Mouse (Mus musculus): Measurements from ENCODE around the gene Iqschfp.

Gene Iqschfp

DNA sequence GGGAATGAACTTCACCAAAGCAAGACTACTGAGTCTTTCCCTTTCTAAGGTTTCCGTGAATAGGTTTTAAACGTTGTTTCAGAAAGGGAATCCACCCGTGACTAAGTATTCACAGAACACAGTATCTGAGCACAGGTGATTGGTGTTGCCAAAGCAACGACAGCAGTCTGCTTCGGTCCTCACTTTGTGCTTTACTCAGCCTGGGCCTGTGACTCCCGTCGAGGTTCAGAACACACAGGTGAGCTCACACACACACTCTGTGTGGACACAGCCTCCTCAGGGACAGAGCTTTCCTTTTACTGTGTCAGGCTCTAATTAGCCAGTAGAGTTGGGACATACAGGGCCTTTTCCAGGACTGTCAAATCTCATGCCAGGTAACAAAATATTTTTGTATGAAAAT is 542.4 kb downstream of the Iqschfp start:
- DNase-seq (ENCODE audit: low spot score), result no peak

GRCm38 (mm10) chr3:68434897-68435296 is 542.9 kb downstream of the Iqschfp start:
- DNase-seq (ENCODE audit: low spot score), result no peak

- no peak for DNase-seq (ENCODE audit: low spot score)
These were observed 556.4 kb downstream of the Iqschfp start for GRCm38 (mm10) chr3:68448480-68448879.

DNA sequence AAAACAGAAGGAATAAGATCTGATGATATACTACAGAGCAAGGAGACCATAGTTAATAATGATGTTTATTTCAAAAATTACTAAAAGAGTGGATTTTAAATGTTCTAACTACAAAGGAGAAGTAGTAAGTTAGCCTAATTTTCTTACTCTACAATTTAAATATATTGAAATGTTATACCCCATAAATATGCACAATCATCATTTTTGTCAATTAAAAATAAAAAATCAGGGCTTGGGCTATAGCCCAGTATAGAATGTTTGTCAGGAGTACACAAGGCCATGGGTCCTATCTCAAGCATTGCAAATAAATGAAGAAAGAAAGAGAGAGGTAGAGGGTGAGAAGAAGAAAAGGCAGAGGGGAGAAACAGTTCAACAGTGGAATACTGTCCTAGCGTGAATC is 559.6 kb downstream of the Iqschfp start:
- DNase-seq (ENCODE audit: low spot score), result no peak

DNA sequence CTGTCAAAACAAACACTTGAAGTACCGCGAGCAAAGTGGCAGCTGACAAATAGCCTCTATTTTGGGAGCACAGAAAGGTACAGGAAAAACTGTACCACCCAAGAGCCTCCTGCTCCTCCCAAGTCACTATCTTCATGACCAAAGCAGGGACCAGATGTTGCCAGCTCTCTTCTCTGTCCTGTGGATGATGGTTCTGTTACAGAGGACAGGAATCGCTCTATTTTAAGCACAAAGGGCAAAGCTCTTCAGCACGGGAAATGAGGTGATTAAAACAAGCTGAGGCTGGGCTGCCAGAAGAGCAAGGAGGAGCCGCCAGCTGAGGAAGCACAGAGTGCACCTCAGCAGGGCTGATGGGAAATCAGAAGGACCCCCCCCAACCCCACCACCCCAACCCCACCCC is 561.2 kb downstream of the Iqschfp start:
- DNase-seq (ENCODE audit: low spot score), result no peak

DNA sequence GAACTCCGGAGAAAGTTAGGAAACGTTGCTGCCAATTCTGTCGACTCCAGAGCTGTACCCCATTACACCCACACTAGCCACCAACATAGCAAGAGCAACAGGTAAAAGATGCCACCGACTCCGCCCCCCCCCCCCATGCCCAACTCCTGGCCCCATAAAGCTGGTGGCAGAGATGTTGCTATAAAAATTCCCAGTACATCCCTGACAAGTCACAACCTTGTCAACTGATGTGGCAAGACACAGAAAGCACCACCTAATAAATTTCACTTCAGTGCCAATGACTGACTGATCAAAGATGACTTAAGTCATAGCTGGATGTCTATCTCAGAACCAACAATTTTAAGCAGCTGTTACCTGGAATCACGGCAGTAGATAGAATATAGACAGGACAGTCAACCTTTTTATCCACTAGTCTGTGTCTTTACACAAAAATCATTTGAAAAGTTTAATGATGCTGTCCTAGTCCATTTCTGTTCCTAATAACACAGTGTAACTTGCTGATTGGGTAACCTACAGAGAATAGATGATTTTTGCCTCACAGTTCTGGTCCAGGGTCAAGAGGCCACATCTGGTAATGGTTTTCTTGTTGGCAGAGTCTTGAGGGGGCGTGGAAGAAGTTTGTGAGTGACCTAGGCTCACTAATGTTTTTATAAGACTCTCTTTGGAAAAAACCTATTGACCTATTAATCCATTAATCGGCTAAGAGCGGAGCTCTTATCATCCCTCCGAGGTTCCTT is 561.9 kb downstream of the Iqschfp start:
- no peak for DNase-seq (ENCODE audit: low spot score)

DNA sequence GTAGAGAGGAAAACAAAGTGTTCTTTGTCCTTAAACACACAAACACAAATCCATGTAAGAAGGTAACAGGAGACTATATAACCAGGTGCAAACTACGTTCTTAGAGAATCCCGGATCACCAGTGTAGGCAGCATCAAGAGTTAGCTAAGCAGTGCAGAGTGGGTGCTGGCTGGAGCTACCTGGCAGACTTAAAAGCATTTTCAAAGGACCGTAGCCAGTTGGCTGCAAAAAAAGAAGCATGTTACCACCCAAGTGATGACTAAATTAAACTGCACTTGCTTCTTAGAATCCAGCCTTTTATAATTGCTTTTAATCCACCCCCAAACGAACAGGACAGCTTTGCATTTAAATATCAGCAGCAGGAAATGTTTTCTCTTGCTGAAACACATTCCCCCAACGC is 574.6 kb downstream of the Iqschfp start:
- DNase-seq (ENCODE audit: low spot score), result peak; percentile 22

DNA sequence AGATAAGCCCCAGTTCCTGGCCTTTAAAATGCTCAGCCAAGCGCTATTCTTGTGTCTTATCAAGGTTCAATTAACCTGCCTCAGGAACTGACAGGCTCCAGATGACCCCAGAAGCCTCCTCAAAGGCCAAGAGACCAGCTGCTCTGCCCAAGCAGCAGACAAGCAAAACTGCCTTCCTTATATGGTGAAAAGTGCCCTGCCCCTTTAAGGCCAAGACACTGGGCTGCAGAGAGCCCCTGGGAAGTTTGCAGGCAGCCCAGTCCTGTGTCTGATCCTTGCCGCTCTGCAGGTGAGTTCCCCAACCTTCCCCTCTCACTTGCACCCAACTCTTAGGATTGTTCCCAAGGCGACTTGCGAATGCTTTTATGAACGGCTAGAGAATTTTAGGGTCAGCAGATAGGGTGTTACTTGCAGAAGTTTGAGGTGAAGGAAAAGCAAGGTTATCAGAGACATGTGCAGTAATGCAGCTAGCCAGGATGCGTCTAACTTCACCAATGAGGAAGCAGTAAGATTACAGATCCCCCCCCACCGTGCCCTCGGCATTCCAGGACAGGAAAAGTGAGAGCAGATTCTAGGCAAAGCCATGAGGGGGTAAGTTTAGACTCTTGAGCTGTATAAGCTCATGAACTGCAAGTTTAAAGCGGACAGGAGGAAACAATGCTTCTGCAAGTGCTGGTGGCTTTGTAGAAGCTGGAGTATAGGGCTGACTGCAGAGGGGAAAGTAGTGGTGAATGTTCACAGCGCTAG is 576.1 kb downstream of the Iqschfp start:
- DNase-seq (ENCODE audit: low spot score), result no peak

GRCm38 (mm10) chr3:68469643-68470042 is 577.6 kb downstream of the Iqschfp start:
- DNase-seq (ENCODE audit: low spot score), result no peak

GRCm38 (mm10) chr3:68470061-68470460 is 578.0 kb downstream of the Iqschfp start:
- DNase-seq (ENCODE audit: low spot score), result no peak

DNA sequence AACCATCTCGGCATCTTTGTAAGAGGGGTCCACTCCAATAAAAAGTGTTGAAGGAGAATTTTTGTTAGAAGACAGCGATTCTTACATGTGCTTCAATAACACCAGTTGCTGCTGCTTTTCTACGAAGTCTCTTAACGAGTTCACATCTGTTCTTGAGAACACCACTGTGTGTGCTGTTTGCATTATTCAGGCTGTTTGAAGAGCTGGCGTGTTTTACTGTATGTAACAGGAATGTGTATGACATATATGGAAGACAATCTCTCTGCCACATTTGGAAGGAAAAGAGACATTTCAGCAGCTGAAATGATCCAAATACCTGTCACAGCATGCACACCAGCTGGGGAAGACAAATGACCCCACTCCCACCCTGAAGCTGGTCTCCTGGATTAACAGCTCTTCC is 578.6 kb downstream of the Iqschfp start:
- no peak for DNase-seq (ENCODE audit: low spot score)

DNA sequence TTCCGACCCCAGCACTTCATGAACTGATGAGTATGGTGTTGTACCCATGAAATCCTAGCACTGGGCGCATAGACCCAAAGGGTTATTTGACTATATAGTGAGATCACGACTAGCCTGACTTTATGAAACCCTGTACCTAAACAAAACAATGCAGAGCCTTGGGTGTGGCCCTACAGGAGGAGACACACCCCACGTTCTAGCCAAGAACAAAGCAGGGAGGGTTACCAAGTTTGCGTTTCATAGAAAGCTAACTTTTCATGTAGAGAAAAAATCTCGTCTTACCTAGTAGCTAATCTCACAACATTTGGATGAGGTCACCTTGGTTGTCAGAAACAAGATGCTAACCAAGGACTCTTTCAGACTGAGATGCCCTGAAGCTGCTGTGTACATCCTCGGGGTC is 584.3 kb downstream of the Iqschfp start:
- DNase-seq (ENCODE audit: low spot score), result no peak

DNA sequence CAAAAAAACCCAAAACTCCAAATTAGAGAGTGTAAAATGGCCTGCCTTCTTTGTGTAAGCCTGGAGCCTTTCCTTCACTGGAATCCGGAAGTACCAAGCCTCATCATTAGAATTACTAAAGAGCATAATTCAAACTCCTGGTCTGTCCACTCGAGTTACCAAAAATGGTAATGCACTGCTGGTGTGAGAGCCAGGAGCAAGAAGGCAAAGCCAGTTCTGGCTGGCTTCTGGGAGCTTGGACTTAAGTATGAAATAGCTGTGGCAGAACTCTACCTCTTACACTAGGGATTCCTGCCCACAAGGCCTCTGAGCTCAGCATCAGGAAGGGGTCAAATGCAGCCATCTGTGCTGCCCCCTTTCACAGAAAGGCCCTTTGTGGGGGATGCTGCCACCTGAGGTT is 585.4 kb downstream of the Iqschfp start:
- no peak for DNase-seq (ENCODE audit: low spot score)

DNA sequence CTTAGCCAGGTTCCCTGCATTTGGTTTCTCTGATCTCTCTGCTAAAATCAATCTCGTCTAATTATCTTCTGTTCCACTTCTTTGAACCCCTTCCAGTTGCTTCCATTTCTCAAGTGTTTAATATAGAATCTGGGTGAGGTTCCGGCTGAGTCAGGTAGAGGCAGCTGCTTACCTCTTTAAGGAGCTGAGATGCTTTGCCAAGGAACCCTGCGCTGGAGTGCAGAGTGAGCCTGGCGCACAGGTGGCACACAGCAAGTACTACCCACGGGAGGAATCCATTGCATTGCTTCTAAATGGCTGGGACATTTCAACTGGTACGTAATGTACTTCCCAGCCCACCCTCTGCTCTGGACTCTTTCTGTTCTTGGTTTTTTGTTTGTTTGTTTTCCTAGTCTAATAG is 587.2 kb downstream of the Iqschfp start:
- no peak for DNase-seq (ENCODE audit: low spot score)

DNA sequence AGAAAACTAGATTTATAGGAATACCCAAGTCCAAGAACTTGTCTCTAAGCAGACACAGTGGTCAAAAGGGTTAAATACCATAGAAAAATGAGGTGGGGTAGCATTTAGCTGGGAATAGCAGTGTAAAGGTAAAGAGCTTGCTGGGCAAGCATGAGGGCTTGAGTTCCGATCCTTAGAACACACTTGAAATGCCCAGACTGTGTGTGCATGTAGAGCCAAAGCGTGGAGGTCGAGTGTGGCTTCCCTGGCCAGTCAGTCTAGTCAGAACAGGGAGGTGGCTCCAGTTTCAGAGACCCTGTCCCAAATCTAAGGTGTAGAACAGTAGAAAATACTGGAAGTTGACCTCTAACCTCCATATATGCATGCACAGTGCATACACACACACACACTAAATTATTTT is 591.5 kb downstream of the Iqschfp start:
- DNase-seq (ENCODE audit: low spot score), result no peak

- no peak for DNase-seq (ENCODE audit: low spot score)
These were observed 592.0 kb downstream of the Iqschfp start for GRCm38 (mm10) chr3:68484021-68484420.

GRCm38 (mm10) chr3:68484561-68484960 is 592.5 kb downstream of the Iqschfp start:
- no peak for DNase-seq (ENCODE audit: low spot score)

- DNase-seq (ENCODE audit: low spot score), result no peak
These were observed 595.6 kb downstream of the Iqschfp start for GRCm38 (mm10) chr3:68487621-68488020.

DNA sequence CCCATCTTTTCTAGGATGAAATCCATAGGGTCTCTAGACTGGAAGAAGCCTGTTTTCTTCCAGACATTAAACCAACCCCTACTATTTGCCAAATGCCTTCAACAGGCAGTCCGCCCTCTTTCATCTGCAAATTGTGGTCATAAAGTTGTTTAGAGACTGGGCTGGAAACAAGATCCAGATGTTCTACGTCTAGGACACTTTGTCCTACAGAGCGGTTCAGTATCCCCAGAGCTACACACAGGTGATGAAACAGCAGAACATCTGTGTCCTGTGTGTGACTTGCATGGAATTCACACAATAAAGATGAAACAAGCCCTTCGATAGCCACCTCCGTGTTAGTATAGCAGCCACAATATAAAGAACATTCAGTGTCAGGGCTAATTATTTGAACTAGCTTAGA is 596.3 kb downstream of the Iqschfp start:
- DNase-seq (ENCODE audit: low spot score), result no peak

DNA sequence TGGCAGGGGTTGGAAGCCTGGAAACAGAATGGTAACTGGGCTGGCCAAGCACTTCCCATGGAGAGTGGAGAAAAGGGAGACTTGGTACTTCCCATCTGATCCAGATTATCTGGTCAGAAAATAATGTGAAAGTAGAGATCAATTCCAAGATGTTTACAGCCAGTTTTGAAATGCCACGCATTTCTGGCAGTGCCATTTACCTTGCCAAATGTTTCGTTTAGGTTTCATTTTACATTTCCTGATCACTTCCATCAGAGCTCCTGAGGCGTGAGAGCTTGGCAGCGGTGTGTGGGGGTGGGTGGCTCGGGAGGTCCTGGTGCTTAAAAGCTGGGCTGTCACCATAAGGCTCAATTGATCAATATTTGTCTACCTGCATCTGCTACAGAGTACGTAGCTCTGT is 599.5 kb downstream of the Iqschfp start:
- no peak for DNase-seq (ENCODE audit: low spot score)

GRCm38 (mm10) chr3:68492066-68492465 is 600.0 kb downstream of the Iqschfp start:
- no peak for DNase-seq (ENCODE audit: low spot score)

DNA sequence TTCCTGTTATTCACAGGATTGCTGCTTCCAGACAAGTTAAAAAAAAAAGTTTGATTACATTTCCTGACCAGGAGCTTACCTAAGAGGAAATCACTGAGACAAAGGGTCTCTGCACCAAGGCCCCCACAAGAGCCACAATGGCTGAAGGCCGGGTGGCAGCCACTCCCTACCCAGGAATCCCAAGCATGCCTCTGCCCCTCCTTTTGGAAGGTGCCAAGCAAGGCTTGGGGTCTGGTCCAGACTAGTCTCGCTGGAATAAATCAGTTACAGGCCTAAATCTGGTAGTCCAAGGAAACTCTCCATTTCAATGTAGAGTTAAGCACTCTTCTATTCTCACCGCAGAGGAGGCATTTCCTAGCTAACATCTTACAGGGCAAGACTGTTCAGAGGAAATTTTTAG is 600.5 kb downstream of the Iqschfp start:
- DNase-seq (ENCODE audit: low spot score), result no peak

GRCm38 (mm10) chr3:68493170-68493585 is 601.1 kb downstream of the Iqschfp start:
- no peak for DNase-seq (ENCODE audit: low spot score)
